Mouse (Mus musculus) liver, postnatal 0 days (tissue): Measurements from ENCODE around the gene Gnat2.

Experiments
- CTCF ChIP-seq: sonication (generic); IDR thresholded peaks from 2 replicates; pipeline ENCODE4 v1.5.1; 2016; ENCODE audit warnings: antibody characterized with exemption, low read depth
- EP300 ChIP-seq: IDR thresholded peaks from 2 replicates; pipeline ENCODE4 v1.6.1; 2016; ENCODE audit warnings: antibody characterized with exemption, low read depth, mild to moderate bottlenecking

DNA sequence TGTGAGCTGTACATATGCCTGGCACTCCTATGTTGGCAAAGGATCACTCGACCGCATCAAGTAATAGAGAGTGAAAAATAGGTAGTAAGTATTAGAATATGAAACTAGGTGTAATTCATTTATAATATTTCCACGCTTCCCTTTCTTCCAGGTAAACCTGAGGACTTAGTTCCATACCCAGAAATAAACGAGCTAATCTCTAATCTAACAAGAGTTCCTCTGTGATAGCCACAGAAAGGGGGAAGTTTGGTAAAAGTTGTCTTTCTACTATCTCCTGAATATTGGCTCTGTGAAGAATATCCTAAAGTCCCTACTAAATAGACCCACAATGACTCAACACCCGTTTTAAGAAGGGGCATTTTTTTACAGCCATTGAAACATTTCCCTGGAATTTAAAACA lies 54.1 kb downstream of the Gnat2 start:
- TF ChIP-seq CTCF (no peak), EP300 (no peak)
